Mouse (Mus musculus): ENCODE results near the gene Gm20388. TPM values are rescaled to one million over a fixed set of nuclear protein-coding genes. Genes with fewer than 3 reads are reported as not detected.
A peak's percentile ranks its signal among the peaks of the same experiment; 100 is the strongest.
"Not testable (repeated sequence)": the region's sequence is repeated elsewhere in the genome, so short reads cannot be mapped to it uniquely, and the experiment has no call there.

The Gm20388 gene
- total RNA-seq, 4 experiments from 2014 or later, result 0.17 to 15.1 (median 6.6) TPM

- no peak for DNase-seq (ENCODE audit: low spot score in 2 of 2)
Observed at GRCm38 (mm10) chr8:121437506-121437905, 1526.9 kb downstream of the Gm20388 start.

GRCm38 (mm10) chr8:121438111-121438510, 1527.5 kb downstream of the Gm20388 start:
- DNase-seq (ENCODE audit: low spot score in 2 of 2), result no peak

GRCm38 (mm10) chr8:121439351-121439750, 1528.7 kb downstream of the Gm20388 start:
- no peak for DNase-seq (ENCODE audit: low spot score in 2 of 2)

GRCm38 (mm10) chr8:121443361-121443760, 1532.7 kb downstream of the Gm20388 start:
- no peak for DNase-seq (ENCODE audit: low spot score in 2 of 2)

GRCm38 (mm10) chr8:121444521-121444920, 1533.9 kb downstream of the Gm20388 start:
- not testable (repeated sequence) for DNase-seq (ENCODE audit: low spot score in 2 of 2)

GRCm38 (mm10) chr8:121445027-121445471, 1534.4 kb downstream of the Gm20388 start:
- peak; percentile 30 to 38 for DNase-seq (ENCODE audit: low spot score in 2 of 2)

GRCm38 (mm10) chr8:121446133-121446532, 1535.5 kb downstream of the Gm20388 start:
- DNase-seq (ENCODE audit: low spot score in 2 of 2), result no peak

GRCm38 (mm10) chr8:121446862-121447261, 1536.2 kb downstream of the Gm20388 start:
- DNase-seq (ENCODE audit: low spot score in 2 of 2), result no peak

- DNase-seq (ENCODE audit: low spot score in 2 of 2), result no peak
Observed at GRCm38 (mm10) chr8:121450211-121450610, 1539.6 kb downstream of the Gm20388 start.

- DNase-seq (ENCODE audit: low spot score in 2 of 2), result no peak
Observed at GRCm38 (mm10) chr8:121451404-121452076, 1540.9 kb downstream of the Gm20388 start.

GRCm38 (mm10) chr8:121454737-121455136, 1544.1 kb downstream of the Gm20388 start:
- no peak for DNase-seq (ENCODE audit: low spot score in 2 of 2)

- no peak for DNase-seq (ENCODE audit: low spot score in 2 of 2)
Observed at GRCm38 (mm10) chr8:121461192-121461591, 1550.6 kb downstream of the Gm20388 start.

- no peak for DNase-seq (ENCODE audit: low spot score in 2 of 2)
Observed at GRCm38 (mm10) chr8:121462092-121462491, 1551.5 kb downstream of the Gm20388 start.

- DNase-seq (ENCODE audit: low spot score in 2 of 2), result no peak
Observed at GRCm38 (mm10) chr8:121468083-121469071, 1557.7 kb downstream of the Gm20388 start.

GRCm38 (mm10) chr8:121474161-121474897, 1563.7 kb downstream of the Gm20388 start:
- DNase-seq (ENCODE audit: low spot score in 2 of 2), result peak in 1 of 2 experiments; percentile 14

- no peak for DNase-seq (ENCODE audit: low spot score in 2 of 2)
Observed at GRCm38 (mm10) chr8:121474898-121475284, 1564.2 kb downstream of the Gm20388 start.

GRCm38 (mm10) chr8:121477851-121478547, 1567.4 kb downstream of the Gm20388 start:
- DNase-seq (ENCODE audit: low spot score in 2 of 2), result no peak

- DNase-seq (ENCODE audit: low spot score in 2 of 2), result no peak
Observed at GRCm38 (mm10) chr8:121479144-121479543, 1568.5 kb downstream of the Gm20388 start.

- no peak for DNase-seq (ENCODE audit: low spot score in 2 of 2)
Observed at GRCm38 (mm10) chr8:121480411-121481031, 1569.9 kb downstream of the Gm20388 start.

GRCm38 (mm10) chr8:121484072-121484782, 1573.6 kb downstream of the Gm20388 start:
- no peak for DNase-seq (ENCODE audit: low spot score in 2 of 2)
